Mouse (Mus musculus): ENCODE data around the gene Lamtor4.
"Not testable (repeated sequence)": the region's sequence is repeated elsewhere in the genome, so short reads cannot be mapped to it uniquely, and the experiment has no call there.

GRCm38 (mm10) chr5:138216632-138217031 lies 38.6 kb upstream of the Lamtor4 start:
- not testable (repeated sequence) for TF ChIP-seq FLI1 (IDR thresholded peaks at IDR 0.05; ENCODE audit: low read length); GATA1 (IDR thresholded peaks at IDR 0.05; ENCODE audit: borderline replicate concordance, low read length)

All from megakaryocyte, embryonic 14.5 days (primary cell).